Mouse (Mus musculus): ENCODE measurements at regions not wholly inside any gene's neighbourhood (a gene's known extent, or its start where the extent isn't known, plus 50 kb on each side); places are given as distances from the start of the nearest gene placed in this dataset.

DNA sequence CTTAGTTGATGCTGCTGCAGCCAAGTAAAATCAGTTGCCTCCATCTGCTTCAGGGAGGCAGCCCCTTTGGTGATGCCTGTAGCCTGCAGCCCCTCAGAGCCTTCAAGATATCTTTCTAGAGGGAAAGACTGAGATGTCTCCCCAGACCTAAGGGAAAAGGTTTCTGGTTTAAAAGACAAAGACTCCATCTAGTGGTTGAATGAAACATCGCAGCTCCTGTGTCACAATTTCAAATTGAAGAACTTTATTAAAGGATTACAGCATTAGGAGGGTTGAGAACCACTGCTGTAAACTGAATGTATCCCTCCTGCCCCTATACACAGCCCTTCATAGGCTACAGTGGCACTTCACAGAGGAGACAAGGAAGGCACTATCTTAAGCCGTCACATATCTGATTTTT, 243.1 kb downstream of the Lmx1a start:
- no peaks in the 10 kb centered on the region; the same call in 1 of the 2 replicates for H3K27me3 ChIP-seq (replicated peaks; ENCODE audit: control insufficient read depth, insufficient read depth, low read length)

DNA sequence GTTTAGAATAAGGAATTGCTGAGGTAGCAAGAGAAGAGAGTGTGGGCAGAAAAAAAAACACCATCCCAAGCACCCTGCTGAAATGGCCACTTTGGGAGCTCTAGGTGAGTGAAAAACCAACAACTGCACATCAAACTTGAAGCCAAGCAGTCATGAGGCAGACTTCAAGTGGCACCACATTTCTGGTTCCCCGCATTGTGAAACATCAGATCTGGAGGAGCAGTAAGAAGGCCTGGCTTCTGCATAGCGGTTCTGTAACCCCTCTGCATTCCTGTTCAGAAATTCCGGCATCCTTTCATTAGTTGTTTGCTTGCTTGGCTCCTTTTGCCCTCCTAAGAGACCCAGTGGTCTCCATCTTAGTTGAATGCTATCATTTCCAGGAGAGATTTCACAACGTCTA, 247.7 kb downstream of the Lmx1a start:
- Histone ChIP-seq H3K36me3 (ENCODE audit: control insufficient read depth, insufficient read depth, low read length) (no peaks in the 10 kb centered on the region), H3K27me3 (replicated peaks; ENCODE audit: control insufficient read depth, insufficient read depth, low read length) (no peaks in the 10 kb centered on the region; the same call in 1 of the 2 replicates), H3K4me1 (ENCODE audit: control insufficient read depth, insufficient read depth, low read length) (no peaks in the 10 kb centered on the region), H3K27ac (ENCODE audit: insufficient read depth, low read depth, low read length) (no peak overlapping the region), H3K4me3 (ENCODE audit: insufficient read depth, low read depth, low read length) (no peak overlapping the region)
- WGBS = 70% methylated on average over 4 of the region's 4 CpGs
- TF ChIP-seq CTCF (conservative IDR thresholded peaks at IDR 0.05; ENCODE audit: insufficient read depth, insufficient read length, low read depth, low read length) (no peak), POLR2A (IDR thresholded peaks at IDR 0.05; ENCODE audit: low read depth, low read length) (no peak)
- no peak for DNase-seq

More for the DNA sequence above, 243.1 kb downstream of the Lmx1a start:
- H3K27ac ChIP-seq (ENCODE audit: insufficient read depth, low read depth, low read length) = no peak overlapping the region
- H3K4me3 ChIP-seq (ENCODE audit: insufficient read depth, low read depth, low read length) = no peak overlapping the region
- TF ChIP-seq POLR2A (IDR thresholded peaks at IDR 0.05; ENCODE audit: low read depth, low read length) = no peak
- 0 out of 2 replicates have a peak, but pooled peaks have one; percentile 6 for TF ChIP-seq CTCF (conservative IDR thresholded peaks at IDR 0.05; ENCODE audit: insufficient read depth, insufficient read length, low read depth, low read length)
- no peaks in the 10 kb centered on the region for H3K4me1 ChIP-seq (ENCODE audit: control insufficient read depth, insufficient read depth, low read length)
- H3K36me3 ChIP-seq (ENCODE audit: control insufficient read depth, insufficient read depth, low read length) = no peaks in the 10 kb centered on the region
- peak; percentile 28 for DNase-seq
- WGBS = 43% methylated on average over 2 of the region's 2 CpGs

DNA sequence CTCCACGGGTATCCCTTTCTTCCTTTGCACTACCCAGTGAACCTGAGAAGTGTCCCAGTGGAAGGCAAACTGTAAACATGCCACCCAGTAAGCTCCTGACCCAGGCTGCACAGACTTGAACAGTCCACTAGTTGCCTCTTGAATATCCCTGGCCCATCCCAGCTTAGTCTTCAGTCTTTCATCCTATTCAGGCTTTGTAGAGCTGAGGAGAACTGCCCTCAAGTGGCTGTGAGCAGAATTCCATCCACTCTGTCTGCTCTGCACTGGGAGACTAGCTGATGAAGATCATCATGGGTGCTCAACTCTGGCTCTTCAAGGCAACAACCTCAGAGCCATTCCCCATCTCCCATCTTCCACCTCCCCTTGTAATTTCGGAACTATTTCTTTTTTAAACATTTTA, 249.1 kb downstream of the Lmx1a start:
- H3K4me3 ChIP-seq (ENCODE audit: insufficient read depth, low read depth, low read length) = no peak overlapping the region
- no peak overlapping the region for H3K27ac ChIP-seq (ENCODE audit: insufficient read depth, low read depth, low read length)
- H3K27me3 ChIP-seq (replicated peaks; ENCODE audit: control insufficient read depth, insufficient read depth, low read length) = no peaks in the 10 kb centered on the region; the same call in 1 of the 2 replicates
- no peak for DNase-seq
- no peaks in the 10 kb centered on the region for H3K4me1 ChIP-seq (ENCODE audit: control insufficient read depth, insufficient read depth, low read length)
- no peaks in the 10 kb centered on the region for H3K36me3 ChIP-seq (ENCODE audit: control insufficient read depth, insufficient read depth, low read length)
- WGBS = 61% methylated on average over 2 of the region's 2 CpGs
- TF ChIP-seq CTCF (conservative IDR thresholded peaks at IDR 0.05; ENCODE audit: insufficient read depth, insufficient read length, low read depth, low read length) (no peak), POLR2A (IDR thresholded peaks at IDR 0.05; ENCODE audit: low read depth, low read length) (no peak)

DNA sequence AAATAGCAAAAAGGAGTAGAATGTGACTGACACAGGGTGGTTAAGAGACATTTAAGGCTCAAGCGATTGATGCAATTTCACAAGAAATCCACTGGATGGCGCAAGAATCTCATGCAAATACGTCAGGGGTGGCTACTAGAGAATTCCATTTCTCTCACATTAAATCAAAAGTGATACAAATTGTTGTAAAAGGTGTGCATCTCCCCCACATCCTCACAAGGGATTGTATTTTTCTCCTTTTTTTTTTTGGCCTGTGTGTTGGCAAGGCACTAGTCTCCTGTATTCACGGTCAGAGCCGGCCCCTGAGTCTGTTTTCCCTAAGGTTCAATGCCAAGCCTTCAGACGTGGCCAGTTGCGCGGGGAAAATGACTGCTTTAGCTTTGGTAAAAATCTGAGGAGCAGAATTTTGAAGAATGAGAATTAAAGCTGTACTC, 253.0 kb downstream of the Lmx1a start:
- Histone ChIP-seq H3K27ac (ENCODE audit: insufficient read depth, low read depth, low read length) (no peak overlapping the region), H3K36me3 (ENCODE audit: control insufficient read depth, insufficient read depth, low read length) (no peaks in the 10 kb centered on the region), H3K4me3 (ENCODE audit: insufficient read depth, low read depth, low read length) (no peak overlapping the region), H3K27me3 (replicated peaks; ENCODE audit: control insufficient read depth, insufficient read depth, low read length) (no peaks in the 10 kb centered on the region), H3K4me1 (ENCODE audit: control insufficient read depth, insufficient read depth, low read length) (no peaks in the 10 kb centered on the region)
- TF ChIP-seq CTCF (conservative IDR thresholded peaks at IDR 0.05; ENCODE audit: insufficient read depth, insufficient read length, low read depth, low read length) = 0 out of 2 replicates have a peak, but pooled peaks have one; percentile 16
- TF ChIP-seq POLR2A (IDR thresholded peaks at IDR 0.05; ENCODE audit: low read depth, low read length) = no peak
- WGBS = 43% methylated on average over 8 of the region's 8 CpGs
- DNase-seq = peak; percentile 33

DNA sequence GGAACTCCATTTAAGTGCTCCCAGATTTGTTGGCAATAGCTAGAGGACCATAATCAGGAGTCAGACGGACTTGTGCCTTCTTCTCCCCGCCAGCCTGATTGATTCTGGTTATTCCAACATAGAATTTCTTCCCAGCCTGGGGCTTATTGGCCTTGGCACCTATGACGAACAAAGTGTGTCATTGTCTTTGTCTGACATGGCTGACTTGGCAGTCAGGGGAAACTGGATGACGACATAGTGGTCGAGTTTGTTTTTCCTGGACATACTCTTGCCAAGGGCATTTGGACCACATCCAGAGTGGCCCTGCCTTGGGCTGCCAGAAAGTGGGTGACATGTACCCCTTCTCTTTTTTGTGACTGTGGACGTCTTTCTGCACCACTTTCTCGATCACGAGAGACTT, 254.1 kb downstream of the Lmx1a start:
- H3K36me3 ChIP-seq (ENCODE audit: control insufficient read depth, insufficient read depth, low read length) = no peaks in the 10 kb centered on the region
- TF ChIP-seq POLR2A (IDR thresholded peaks at IDR 0.05; ENCODE audit: low read depth, low read length) = no peak
- TF ChIP-seq CTCF (conservative IDR thresholded peaks at IDR 0.05; ENCODE audit: insufficient read depth, insufficient read length, low read depth, low read length) = no peak
- H3K27ac ChIP-seq (ENCODE audit: insufficient read depth, low read depth, low read length) = no peak overlapping the region
- DNase-seq = no peak
- H3K4me1 ChIP-seq (ENCODE audit: control insufficient read depth, insufficient read depth, low read length) = no peaks in the 10 kb centered on the region
- no peak overlapping the region for H3K4me3 ChIP-seq (ENCODE audit: insufficient read depth, low read depth, low read length)
- 74% methylated on average over 8 of the region's 8 CpGs for WGBS
- H3K27me3 ChIP-seq (replicated peaks; ENCODE audit: control insufficient read depth, insufficient read depth, low read length) = no peaks in the 10 kb centered on the region

DNA sequence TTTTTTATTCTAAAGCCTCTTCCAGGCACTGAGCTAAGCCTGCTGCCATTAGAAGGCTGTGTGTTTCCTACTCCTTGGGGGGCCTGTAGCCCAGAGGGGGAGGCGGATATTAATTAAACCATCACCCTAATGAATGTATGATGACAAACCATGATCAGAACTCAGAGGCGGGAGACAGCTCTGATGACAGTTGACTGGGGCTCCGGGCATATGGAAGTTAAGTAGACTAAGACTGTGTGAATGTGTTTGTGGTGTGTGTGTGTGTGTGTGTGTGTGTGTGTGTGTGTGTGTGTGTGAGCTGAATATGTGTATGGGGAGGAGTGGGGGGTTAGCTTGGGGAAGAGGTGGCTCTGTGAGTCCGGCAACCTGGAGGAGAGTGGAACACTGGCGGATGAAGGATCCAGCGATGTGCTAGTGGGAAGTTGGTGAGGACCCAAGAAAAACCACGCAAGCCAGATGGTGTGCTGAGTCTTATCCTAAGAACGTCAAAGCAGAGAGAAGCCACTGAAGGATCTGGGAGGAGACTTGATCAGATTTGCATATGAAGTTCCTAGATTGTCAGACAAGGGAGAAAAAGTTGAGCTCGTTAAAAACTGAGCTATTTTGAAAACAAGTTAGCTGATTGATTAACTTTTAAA, 256.7 kb downstream of the Lmx1a start:
- no peaks in the 10 kb centered on the region for H3K4me1 ChIP-seq (ENCODE audit: control insufficient read depth, insufficient read depth, low read length)
- no peak overlapping the region for H3K4me3 ChIP-seq (ENCODE audit: insufficient read depth, low read depth, low read length)
- DNase-seq = no peak
- WGBS = 71% methylated on average over 9 of the region's 9 CpGs
- H3K27me3 ChIP-seq (replicated peaks; ENCODE audit: control insufficient read depth, insufficient read depth, low read length) = no peaks in the 10 kb centered on the region
- no peak for TF ChIP-seq POLR2A (IDR thresholded peaks at IDR 0.05; ENCODE audit: low read depth, low read length)
- TF ChIP-seq CTCF (conservative IDR thresholded peaks at IDR 0.05; ENCODE audit: insufficient read depth, insufficient read length, low read depth, low read length) = no peak
- no peaks in the 10 kb centered on the region for H3K36me3 ChIP-seq (ENCODE audit: control insufficient read depth, insufficient read depth, low read length)
- H3K27ac ChIP-seq (ENCODE audit: insufficient read depth, low read depth, low read length) = no peak overlapping the region

DNA sequence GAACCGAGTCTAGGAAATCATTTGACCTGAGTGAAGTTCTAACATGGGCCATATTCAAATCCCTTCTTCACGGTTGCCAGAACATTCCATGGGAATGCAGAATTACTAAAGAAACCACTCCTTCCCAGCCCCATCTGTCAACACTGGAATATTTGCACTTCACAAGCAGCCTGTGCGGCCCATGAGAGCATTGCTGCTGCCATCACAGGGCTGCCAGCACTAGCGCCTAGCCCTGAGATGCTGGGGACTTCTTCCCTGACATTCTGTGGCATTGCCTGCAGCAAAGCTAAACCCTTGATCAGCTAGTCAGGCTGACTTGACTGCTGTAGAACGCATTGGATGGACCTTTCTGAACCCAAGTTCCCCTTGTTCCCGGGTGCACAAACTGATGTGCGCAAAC, 258.8 kb downstream of the Lmx1a start:
- no peak for TF ChIP-seq CTCF (conservative IDR thresholded peaks at IDR 0.05; ENCODE audit: insufficient read depth, insufficient read length, low read depth, low read length)
- no peak for TF ChIP-seq POLR2A (IDR thresholded peaks at IDR 0.05; ENCODE audit: low read depth, low read length)

More for the DNA sequence above, 258.8 kb downstream of the Lmx1a start:
- Histone ChIP-seq H3K36me3 (ENCODE audit: control insufficient read depth, insufficient read depth, low read length) (no peaks in the 10 kb centered on the region), H3K4me1 (ENCODE audit: control insufficient read depth, insufficient read depth, low read length) (no peaks in the 10 kb centered on the region), H3K27me3 (replicated peaks; ENCODE audit: control insufficient read depth, insufficient read depth, low read length) (no peaks in the 10 kb centered on the region), H3K27ac (ENCODE audit: insufficient read depth, low read depth, low read length) (no peak overlapping the region), H3K4me3 (ENCODE audit: insufficient read depth, low read depth, low read length) (no peak overlapping the region)
- no peak for DNase-seq
- 83% methylated on average over 7 of the region's 7 CpGs for WGBS

All from kidney, adult 2 months (tissue).